Mouse (Mus musculus): ENCODE measurements around the gene Acy3.
A peak's percentile ranks its signal among the peaks of the same experiment; 100 is the strongest.
"Not testable (repeated sequence)": the region's sequence is repeated elsewhere in the genome, so short reads cannot be mapped to it uniquely, and the experiment has no call there.

Acy3 gene

DNA sequence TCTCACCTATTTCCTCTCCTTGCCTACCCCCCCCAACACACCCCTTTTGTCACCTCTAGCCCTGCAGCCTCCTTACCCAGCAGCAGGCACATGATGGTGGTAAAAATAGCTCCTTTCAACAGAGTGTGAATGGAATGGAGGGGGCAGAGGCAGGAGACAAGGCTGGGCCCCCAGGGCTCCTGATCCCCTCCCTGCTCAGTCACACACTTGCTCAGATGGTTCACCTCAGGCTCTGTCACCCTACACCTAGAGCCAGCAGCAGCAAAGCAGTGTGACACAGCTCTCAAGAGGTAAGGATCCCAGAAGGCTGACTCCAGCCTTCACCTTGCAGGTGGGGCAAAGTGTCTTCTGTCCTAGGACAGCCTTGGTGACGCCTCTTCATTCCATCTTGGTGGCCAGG, 16.7 kb downstream of the Acy3 start, which contains the start of gene Doc2g:
Gene Doc2g (plus strand): TSS at position 202 of the 400 bp plus-strand sequence.
- DNase-seq (ENCODE audit: low spot score) = no peak

GRCm38 (mm10) chr19:4003641-4004040, 17.3 kb downstream of the Acy3 start:
- no peak for DNase-seq (ENCODE audit: low spot score)

GRCm38 (mm10) chr19:4004331-4004730, 18.0 kb downstream of the Acy3 start:
- no peak for DNase-seq (ENCODE audit: low spot score)

DNA sequence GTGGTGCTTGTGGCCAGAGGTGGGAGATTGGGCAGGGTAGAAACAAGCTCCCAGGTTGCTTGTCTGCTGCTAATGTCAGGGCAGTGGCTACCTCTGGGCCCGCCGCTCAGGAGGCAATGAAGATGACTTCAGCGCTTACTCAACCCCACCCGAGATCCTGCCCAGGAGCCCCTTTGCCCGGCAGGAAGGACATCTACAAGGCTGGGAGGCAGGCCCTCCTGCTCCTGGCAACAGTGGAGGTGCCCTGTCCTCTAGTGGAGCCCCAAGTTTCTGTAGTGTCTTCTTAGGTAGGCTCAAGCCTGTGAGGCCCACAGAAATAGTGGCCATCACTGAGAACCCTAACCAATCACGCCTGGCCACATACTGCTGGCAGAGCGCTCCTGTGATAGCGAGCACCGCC, 18.7 kb downstream of the Acy3 start:
- no peak for DNase-seq (ENCODE audit: low spot score)

- DNase-seq (ENCODE audit: low spot score) = no peak
Observed at GRCm38 (mm10) chr19:4005971-4006370, 19.6 kb downstream of the Acy3 start.

GRCm38 (mm10) chr19:4011086-4011485, 24.7 kb downstream of the Acy3 start:
- DNase-seq (ENCODE audit: low spot score) = no peak

DNA sequence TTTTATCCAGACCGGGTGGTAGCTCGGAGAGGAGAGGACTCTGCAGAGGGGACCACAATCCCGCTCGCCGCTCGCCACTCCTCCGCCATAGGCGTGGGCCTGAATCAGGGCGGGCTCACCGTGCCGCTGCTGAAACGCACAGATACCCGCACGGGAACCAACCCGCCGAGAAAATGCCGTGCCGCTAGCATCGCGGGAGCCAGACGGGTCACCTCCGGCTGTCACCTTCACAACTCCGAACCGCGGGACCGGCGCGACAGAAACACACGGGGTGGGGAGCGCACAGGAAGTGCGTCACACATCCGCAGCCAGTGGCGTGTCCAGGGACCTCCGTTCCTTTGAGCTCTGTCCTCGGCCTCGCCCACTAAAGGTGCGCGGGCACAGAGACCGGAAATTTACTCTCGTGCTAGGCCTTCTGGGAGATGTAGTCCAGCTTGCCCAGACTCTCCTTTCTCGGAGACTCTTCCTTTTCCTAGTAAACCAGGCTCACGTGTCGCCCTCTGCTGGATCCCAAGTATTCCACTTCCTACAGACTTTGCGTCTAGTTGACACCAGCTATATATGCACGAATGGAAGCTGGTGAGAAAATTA, 26.2 kb downstream of the Acy3 start, which contains the start of gene Ndufv1:
Gene Ndufv1 (minus strand): TSS at position 375 of the 591 bp plus-strand sequence.
- peak; percentile 98 for DNase-seq (ENCODE audit: low spot score)

DNA sequence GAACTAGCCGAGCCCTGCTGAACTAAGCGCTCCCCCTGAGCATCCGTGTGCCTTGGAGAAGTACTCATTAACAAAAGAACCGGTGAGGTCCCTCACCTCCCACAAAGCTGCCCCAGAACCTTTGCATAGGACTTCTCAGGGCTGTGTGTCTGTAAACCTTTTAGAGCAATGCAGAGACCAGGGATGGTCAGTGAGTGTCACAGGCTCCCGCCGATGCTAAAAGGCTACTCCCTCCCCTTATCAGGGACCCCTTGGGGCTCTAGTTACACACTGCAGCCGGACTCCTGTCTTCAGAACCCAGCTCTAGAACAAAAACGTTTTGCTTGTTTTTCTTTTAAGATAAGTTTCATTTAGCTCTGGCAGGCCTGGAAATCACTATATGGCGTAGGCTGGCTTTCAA, 26.7 kb downstream of the Acy3 start:
- DNase-seq (ENCODE audit: low spot score) = no peak

GRCm38 (mm10) chr19:4014802-4015201, 28.4 kb downstream of the Acy3 start:
- no peak for DNase-seq (ENCODE audit: low spot score)

GRCm38 (mm10) chr19:4015635-4016034, 29.3 kb downstream of the Acy3 start:
- no peak for DNase-seq (ENCODE audit: low spot score)

- DNase-seq (ENCODE audit: low spot score) = no peak
Observed at GRCm38 (mm10) chr19:4017921-4018587, 31.7 kb downstream of the Acy3 start.

DNA sequence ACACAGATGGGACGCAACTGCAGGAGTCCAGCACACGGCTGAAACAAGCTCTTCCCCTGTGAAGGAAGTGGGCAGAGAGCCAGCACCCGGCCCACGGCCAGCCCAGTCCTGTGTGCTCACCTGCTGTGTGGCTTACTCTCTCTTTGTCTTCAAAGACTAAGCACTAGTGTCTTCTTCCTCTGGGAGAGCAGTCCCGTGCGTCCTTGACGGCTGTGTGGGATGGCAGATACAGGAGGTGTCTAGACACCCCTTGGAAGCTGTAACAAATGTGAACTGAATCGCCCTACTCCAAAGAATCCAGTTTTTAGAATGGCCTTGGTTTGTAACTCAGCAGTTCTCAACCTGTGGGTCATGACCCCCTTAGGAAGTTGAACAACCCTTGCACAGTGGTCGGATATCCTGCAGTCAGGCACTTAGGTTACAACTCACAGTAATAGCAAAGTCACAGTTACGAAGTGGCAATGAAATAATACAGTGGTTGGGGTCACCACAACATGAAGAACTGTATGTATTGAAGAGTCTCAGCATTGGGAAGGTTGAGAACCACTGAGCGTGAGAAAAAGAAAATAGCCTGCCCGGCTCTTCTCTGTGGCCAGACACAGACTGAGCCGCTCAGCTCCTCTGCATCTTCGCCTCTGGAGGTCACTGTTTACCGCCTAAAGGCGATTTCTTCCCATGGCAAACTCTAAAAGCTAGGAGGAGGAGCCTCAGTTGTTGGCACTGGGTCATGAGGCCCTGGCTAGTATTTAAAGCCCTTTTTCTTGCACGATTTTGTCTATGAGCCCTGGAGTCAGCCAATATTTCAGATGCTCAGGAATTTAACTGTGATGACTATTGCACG, 32.6 kb downstream of the Acy3 start:
- peak; percentile 76 for DNase-seq (ENCODE audit: low spot score)

GRCm38 (mm10) chr19:4023185-4023584, 36.8 kb downstream of the Acy3 start:
- DNase-seq (ENCODE audit: low spot score) = no peak

DNA sequence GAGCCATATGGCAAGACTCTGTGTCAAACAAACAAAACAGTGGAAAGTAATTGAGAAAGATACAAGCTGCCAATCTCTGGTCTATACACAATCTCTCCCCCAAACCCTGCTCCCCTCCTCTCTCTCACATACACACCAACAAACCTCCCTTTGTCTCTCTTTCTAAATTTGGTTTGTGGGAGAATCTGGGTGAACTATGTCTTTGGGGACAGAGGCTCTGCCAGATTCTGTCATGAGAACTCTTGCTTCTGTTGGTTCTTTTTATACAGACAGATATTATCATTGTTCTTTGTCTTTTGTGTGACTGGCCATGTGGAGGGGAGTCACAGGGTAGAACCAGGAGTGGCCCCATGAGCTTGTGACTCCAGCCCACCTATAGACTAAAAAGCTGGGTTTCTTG, 41.2 kb downstream of the Acy3 start:
- DNase-seq (ENCODE audit: low spot score) = no peak

DNA sequence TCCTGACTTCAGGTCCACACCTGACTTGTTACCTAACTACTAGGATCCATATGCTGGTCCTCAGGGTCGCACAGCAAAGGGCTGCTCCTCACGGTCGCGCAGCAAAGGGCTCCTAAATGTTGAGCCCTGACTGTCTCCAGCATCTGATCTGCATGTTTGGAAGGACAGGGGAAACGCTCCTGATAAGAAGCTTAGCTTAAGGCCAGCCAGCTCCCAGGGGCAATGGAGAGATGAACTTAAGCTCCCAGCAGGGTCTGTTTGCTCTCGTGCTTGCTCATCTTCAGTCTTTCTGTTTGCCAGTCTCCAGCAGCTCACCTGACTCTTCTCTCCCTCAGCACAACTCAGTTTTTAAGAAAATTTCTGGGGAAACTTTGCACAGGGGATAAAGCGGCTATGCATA, 46.3 kb downstream of the Acy3 start:
- no peak for DNase-seq (ENCODE audit: low spot score)

DNA sequence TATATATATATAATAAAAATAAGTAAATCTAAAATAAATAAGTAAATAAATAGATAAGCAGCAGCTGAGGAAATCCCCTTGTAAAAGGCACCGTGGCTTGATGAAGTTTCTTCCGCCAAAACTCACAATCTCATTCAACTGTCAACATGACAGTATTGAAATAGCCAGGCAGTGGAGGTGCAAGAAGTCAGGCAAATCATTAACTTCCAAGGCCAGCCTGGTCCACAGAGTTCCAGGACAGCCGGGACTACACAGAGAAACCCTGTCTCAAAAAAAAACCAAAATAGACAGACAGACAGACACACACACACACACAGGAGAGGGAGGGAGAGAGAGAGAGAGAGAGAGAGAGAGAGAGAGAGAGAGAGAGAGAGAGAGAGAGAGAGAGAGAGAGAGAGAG, 46.9 kb downstream of the Acy3 start:
- DNase-seq (ENCODE audit: low spot score) = no peak

DNA sequence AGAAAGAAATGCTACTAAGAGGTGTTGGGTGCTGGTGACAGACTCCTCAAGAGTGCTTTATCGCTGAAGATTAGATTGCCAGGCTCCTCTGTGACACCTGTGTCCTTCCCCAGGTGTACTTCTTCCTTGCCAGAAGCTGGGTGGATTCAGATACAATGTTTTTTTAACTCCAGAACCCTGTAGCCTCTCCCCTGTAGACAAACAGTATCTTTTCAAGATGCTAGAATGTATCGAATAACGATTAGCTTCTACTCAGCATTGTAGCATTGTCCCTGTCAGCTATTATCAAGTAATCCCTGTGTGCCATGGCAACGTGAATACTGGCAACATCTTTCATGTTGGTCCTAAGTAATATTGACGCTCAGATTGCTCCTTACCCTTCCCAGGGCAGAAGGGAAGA, 47.4 kb downstream of the Acy3 start:
- DNase-seq (ENCODE audit: low spot score) = peak; percentile 60

- no peak for DNase-seq (ENCODE audit: low spot score)
Observed at GRCm38 (mm10) chr19:4036327-4037045, 50.1 kb downstream of the Acy3 start.

DNA sequence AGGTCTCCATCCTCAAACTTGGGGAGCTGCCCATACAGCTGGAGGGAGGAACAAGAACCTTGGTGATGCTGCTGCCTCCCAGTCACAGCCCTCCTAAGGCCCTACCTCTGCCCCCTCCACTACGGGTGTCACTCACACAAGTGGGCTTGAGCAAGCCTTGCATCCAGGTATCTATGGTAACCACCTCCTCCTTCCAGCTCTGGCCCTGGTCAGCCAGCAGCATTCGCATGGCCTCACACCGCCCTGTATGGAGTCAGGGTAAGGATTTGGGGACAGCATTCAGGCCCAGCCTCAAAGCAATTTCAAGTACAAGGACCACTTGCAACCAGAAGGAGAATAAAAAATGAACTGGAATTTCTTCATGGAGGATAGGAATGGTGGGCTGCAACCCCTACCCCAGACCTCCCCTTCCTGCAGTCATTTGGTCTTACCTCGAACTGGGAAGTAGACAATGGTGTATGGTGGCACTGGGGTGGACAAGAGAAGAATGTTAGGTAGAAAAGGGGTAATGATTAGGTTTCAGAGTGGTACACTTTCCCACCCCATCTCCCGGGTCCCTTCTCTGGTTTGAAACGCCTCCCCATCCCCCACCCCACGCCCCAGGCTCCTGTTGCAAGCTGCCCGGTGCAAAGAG, 50.9 kb downstream of the Acy3 start:
- not testable (repeated sequence) for DNase-seq (ENCODE audit: low spot score)

- DNase-seq (ENCODE audit: low spot score) = peak; percentile 77
Observed at GRCm38 (mm10) chr19:4037788-4038232, 51.4 kb downstream of the Acy3 start, which contains the start of gene Gstp1. Gene Gstp1 (minus strand): TSS chr19:4037985.
